Mouse (Mus musculus): ENCODE results near the gene Asap2.

Gene Asap2

GRCm38 (mm10) chr12:21165891-21166342, 175.7 kb downstream of the Asap2 start:
- in situ Hi-C loops (cut with MboI, MseI): no loop called here

GRCm38 (mm10) chr12:21166884-21167575, 176.8 kb downstream of the Asap2 start:
- in situ Hi-C loops (cut with MboI, MseI): no loop called here

DNA sequence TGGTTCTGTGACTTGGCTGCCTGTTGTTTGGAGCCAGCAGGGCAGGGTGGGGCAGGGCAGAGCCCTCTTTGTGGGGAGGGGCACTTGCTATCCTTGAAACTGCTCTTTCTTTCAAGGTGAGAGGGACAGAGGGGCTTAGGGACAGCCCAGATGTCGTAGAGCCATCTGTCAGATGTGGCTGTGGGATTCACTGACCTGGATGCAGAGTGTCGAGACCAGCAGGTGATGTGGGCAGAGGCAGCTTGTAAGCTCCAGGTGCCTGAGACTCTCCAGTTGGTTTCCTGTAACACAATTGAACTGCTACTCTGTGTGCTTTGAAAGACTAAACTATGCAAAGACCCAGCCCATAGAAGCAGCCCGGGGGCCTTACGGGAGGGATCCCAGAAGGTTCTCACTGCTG, 177.5 kb downstream of the Asap2 start:
- in situ Hi-C loops (cut with MboI, MseI): no loop called here

GRCm38 (mm10) chr12:21168149-21168548, 177.9 kb downstream of the Asap2 start:
- in situ Hi-C loops (cut with MboI, MseI): no loop called here

- in situ Hi-C loops (cut with MboI, MseI): no loop called here
These were observed 181.7 kb downstream of the Asap2 start for GRCm38 (mm10) chr12:21171776-21172490.

GRCm38 (mm10) chr12:21173847-21174412, 183.7 kb downstream of the Asap2 start:
- in situ Hi-C loops (cut with MboI, MseI): no loop called here

GRCm38 (mm10) chr12:21176399-21176798, 186.1 kb downstream of the Asap2 start:
- in situ Hi-C loops (cut with MboI, MseI): no loop called here

GRCm38 (mm10) chr12:21177123-21177698, 187.0 kb downstream of the Asap2 start:
- in situ Hi-C loops (cut with MboI, MseI): no loop called here

GRCm38 (mm10) chr12:21180091-21180490, 189.8 kb downstream of the Asap2 start:
- in situ Hi-C loops (cut with MboI, MseI): no loop called here

DNA sequence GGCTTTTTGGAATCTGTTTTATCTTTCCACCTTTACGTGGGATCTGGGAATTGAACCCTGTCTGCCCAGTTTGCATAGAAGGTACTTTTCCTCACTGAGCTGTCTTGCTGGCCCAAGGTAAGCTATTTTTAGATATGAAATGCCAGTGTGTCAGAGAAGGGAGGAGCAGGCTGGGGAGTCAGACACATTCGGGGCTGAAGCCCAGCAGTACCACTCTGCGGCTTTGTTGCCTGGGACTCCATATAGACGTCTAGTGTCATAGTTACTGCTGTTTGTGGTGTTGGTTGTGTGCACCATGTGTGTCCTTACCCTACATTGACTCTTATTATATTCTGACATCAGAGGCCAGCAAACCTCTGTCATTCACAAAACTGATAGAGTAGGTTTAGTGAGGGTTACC, 192.5 kb downstream of the Asap2 start:
- in situ Hi-C loops (cut with MboI, MseI): no loop called here

DNA sequence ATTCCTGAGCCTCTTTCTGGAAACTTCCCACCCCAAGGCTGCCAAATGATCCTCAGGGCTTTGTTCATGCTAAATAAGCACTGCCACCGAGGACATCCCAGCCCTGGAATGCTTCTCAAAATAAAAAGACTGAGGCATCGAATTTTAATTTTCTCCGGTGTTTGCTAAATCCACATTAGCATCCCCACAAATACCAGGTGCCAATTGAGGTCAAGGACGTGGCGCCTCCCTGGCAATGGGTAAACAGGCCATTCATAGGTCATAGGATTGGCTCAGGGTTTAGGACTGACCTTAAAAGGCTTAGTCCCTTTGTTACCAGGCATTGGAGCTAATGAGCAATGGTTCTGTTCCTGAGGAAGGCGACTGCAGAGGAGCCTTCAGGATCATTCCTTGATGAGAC, 193.1 kb downstream of the Asap2 start:
- in situ Hi-C loops (cut with MboI, MseI): no loop called here

GRCm38 (mm10) chr12:21186145-21186544, 195.9 kb downstream of the Asap2 start:
- in situ Hi-C loops (cut with MboI, MseI): no loop called here

DNA sequence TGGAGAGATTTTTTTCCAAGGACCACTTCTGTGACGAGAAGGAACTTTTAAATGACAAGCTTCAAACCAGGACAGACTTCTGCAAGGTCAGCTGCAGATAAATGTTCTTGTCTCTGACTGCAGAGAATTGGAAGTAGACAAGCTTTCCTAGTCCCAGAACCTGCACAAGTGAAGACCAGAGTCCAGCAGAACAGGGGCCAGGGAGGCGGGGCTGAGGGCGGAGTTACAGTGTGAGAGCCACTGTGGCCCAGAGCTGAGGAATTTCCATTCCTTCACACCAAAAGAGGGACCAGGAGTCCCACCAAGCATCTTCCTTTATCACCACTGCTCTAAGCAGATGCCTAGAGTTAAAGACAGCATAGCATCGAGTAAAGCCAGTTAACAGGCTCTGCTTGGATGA, 198.6 kb downstream of the Asap2 start:
- in situ Hi-C loops (cut with MboI, MseI): no loop called here

- in situ Hi-C loops (cut with MboI, MseI): no loop called here
These were observed 201.3 kb downstream of the Asap2 start for GRCm38 (mm10) chr12:21191546-21191945.

DNA sequence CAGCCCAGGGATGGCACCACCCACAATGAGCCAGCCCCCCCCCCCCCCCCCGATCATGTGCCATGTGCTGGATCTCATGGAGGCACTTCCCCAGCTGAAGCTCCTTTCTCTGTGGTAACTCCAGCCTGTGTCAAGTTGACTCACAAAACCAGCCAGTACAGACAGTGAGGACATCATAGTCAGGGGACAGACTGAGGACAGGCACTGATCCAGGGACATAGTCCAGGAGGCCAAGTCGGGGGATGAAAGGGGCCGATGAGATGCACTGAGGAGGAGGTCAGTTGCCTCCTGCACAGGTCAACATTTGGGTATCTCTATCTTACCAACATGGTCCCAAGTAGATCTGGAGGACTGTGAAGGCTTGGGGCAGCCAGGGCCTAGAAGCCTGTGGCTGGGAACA, 205.2 kb downstream of the Asap2 start:
- in situ Hi-C loops (cut with MboI, MseI): no loop called here

DNA sequence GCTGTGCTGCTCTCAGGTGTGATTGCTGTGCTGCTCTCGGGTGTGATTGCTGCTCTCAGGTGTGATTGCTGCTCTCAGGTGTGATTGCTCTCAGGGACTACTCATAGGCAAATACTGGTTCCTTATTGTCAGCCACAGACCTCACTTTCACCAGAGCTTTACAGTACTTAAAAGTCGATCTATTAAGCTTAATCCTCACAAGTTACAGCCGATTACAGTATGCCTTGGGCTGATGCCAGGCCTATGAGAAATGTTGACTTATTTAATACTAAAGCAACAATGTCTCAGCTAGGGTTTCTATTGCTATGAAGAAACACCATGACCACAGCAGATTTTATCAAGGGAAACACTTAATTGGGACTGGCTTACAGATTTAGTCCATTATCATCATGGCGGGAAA, 206.2 kb downstream of the Asap2 start:
- in situ Hi-C loops (cut with MboI, MseI): no loop called here

DNA sequence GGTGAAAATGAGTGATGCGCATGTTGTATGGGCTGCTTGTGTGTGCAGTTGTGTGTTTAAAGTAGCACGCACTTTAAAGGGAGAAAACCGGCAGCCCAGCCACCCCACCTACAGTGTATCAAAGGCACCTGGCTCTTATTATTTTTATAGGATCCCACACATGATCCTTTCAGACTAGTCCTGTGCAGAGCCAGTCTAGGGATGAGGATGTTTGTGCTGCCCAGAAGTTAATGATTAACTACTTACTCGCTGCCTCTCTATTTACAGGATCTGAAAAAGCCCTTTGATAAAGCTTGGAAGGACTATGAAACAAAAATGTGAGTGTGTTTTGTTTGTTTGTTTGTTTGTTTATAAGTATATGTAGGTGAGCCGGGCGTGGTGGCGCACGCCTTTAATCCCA, 210.4 kb downstream of the Asap2 start:
- in situ Hi-C loops (cut with MboI, MseI): no loop called here

DNA sequence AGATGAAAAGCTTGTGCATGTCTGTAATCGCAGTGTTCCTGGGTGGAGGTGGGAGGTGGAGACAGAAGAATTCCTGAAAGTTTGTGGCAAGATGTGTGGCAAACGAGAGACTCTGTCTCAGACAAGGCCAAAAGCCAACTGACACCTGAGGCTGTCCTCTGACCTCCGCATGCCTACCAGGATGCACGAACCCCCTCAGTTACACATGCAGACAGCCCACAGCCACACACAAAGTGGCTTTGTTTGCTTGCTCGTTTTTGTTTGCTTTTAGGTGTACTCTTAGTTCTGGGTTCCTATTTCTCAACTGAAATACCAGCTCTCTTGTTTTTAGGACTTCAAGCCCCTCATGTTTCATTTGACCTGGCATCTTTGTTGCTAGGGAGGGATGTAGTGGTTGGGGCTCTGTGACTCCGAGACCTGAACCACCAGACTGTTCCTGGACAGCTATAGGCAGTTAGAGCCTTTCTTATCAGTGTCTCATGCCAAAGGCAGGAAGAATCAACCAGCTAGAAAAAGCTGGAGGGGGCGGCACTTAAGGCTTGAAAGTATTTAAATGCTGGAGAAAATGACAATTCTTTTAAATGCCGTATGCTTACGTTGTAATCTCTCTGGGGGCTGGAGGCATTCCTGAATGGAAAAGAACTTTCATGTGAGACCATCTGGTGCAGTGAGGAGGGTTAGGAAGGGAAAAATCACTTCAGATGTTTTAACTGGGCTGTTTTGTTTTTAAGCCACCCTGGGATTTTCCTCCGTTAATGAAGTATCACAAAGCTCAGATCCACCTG, 211.4 kb downstream of the Asap2 start:
- in situ Hi-C loops (cut with MboI, MseI): no loop called here

DNA sequence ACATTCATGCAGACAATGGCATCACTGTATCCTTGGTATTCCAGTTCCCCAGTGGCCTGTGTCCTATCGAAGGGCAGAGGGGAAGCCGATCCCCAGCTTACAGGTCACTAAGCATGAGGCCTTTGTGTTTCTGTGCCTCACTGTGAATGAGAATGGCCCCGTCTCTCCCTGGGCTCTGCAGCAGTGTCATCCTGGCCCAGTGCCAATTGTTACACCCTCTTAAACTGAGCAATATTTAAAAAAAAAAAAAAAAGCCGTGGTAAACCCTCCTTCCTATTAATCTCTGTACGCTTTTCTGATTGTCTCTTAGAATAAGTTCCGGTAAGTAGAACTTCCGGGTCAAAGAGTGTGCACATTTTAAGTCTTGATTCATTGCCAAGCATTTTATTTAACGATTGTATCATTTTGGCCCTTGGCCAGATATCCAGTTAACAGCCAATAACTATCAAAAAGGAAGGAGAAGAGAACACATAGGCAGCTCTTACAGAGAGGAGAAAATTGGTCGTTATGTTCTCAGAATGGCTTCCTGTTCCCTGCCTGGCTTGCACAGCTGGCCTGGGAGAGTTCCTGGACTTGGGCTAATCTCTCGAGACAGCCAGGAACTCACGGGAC, 214.5 kb downstream of the Asap2 start:
- in situ Hi-C loops (cut with MboI, MseI): no loop called here

DNA sequence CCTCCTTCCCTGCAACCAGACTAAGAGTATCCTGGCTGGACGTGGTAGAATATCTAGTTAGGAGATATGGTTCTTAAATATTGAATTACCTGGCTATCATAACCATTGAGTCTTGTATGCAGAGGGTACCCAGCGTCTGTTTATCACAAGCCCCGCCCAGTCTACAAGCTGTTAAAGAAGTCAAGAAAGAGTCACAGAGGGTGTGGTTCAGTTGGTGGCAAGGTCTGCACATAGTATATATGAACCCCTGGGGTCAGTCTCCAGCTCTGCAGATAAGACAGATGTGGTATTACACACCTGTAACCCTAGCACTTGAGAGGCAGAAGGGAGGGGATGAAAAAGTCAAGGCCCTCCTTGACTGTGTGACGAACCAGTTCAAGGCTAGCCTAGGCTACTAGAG, 215.5 kb downstream of the Asap2 start:
- in situ Hi-C loops (cut with MboI, MseI): no loop called here

- in situ Hi-C loops (cut with MboI, MseI): no loop called here
These were observed 217.2 kb downstream of the Asap2 start for GRCm38 (mm10) chr12:21207422-21207821.
